Mouse (Mus musculus): ENCODE data around the gene Morc2a. TPM values are rescaled to one million over a fixed set of nuclear protein-coding genes. Genes with fewer than 3 reads are reported as not detected.

Morc2a gene
- total RNA-seq, 4 experiments from 2014 or later: 18.5 to 20.2 (median 18.7) TPM

- DNase-seq (ENCODE audit: low spot score): no peak
Measured at GRCm38 (mm10) chr11:3733933-3734636, 85.1 kb downstream of the Morc2a start.

GRCm38 (mm10) chr11:3735715-3736114 is 86.7 kb downstream of the Morc2a start:
- no peak for DNase-seq (ENCODE audit: low spot score)

GRCm38 (mm10) chr11:3738778-3739177 is 89.8 kb downstream of the Morc2a start:
- DNase-seq (ENCODE audit: low spot score): no peak

Other genes starting within 250 kb of the Morc2a start
- gene Limk2, start 240.0 kb upstream of the Morc2a start, total RNA-seq (2022): 10 to 100 TPM; 16.7 to 25.5 (median 19.4) TPM
- gene Rnf185, start 196.8 kb upstream of the Morc2a start, total RNA-seq (2022): 10 to 100 TPM; 18.9 to 23.0 (median 20.4) TPM
- under 1 TPM in 2 of 4 experiments, not detected in 2; 0.14 to 0.16 TPM for gene Pla2g3, start 160.9 kb upstream of the Morc2a start, total RNA-seq (2022)
- gene Inpp5j, start 144.4 kb upstream of the Morc2a start, total RNA-seq (2022): 10 to 100 TPM; 19.9 to 24.1 (median 22.7) TPM
- gene Selenom, start 134.5 kb upstream of the Morc2a start, total RNA-seq (2022): 10 to 100 TPM; 33.5 to 51.0 (median 41.9) TPM
- 100 to 1,000 TPM; 128 to 185 (median 149) TPM for gene Smtn, start 108.6 kb upstream of the Morc2a start, total RNA-seq (2022)
- 10 to 100 TPM; 17.0 to 22.2 (median 20.1) TPM for gene Osbp2, start 214.7 kb downstream of the Morc2a start, total RNA-seq (2022)
- under 1 TPM; 0.57 to 0.91 (median 0.60) TPM for gene 4921536K21Rik, start 245.9 kb downstream of the Morc2a start, total RNA-seq (2022)
- 10 to 100 TPM; 31.5 to 52.7 (median 36.9) TPM for gene Dusp18, start 246.0 kb downstream of the Morc2a start, total RNA-seq (2022)